7 mouse cellular contexts compared by ENCODE assay signal in genomic region chr4:104366894-104367740, GRCm38 (mm10).
DNase-seq lines count a peak whose midpoint lies in the region; ATAC-seq and TF ChIP-seq lines count a peak whose summit lies in the region.

No protein-coding gene starts in this region.

- TF ChIP-seq CTCF in midbrain, postnatal 0 days (IDR thresholded peaks at IDR 0.05), result peak; percentile 57

- H3K36me3 ChIP-seq in kidney, embryonic 14.5 days (ENCODE audit: control insufficient read depth, insufficient read depth, low read length), result no peaks in the 10 kb centered on the region
- no peaks in the 10 kb centered on the region for H3K36me3 ChIP-seq in limb, embryonic 12.5 days
- no peaks in the 10 kb centered on the region for H3K36me3 ChIP-seq in midbrain, postnatal 0 days (ENCODE audit: insufficient read depth, low read length)

- peaks cover 6% of the 10 kb centered on the region; the same call in 1 of the 2 replicates for H3K4me1 ChIP-seq in kidney, embryonic 14.5 days (ENCODE audit: control insufficient read depth, insufficient read depth, low read length)
- peaks cover 23% of the 10 kb centered on the region for H3K4me1 ChIP-seq in limb, embryonic 12.5 days (replicated peaks)
- H3K4me1 ChIP-seq in midbrain, postnatal 0 days (ENCODE audit: insufficient read depth, low read length), result no peaks in the 10 kb centered on the region; the same call in 1 of the 2 replicates

- H3K27me3 ChIP-seq in kidney, embryonic 14.5 days (ENCODE audit: control insufficient read depth, insufficient read depth, low read length), result peaks cover 46% of the 10 kb centered on the region
- peaks cover 72% of the 10 kb centered on the region for H3K27me3 ChIP-seq in limb, embryonic 12.5 days
- no peaks in the 10 kb centered on the region for H3K27me3 ChIP-seq in midbrain, postnatal 0 days (ENCODE audit: insufficient read depth, low read length)

- no peaks in the 10 kb centered on the region for H3K9me3 ChIP-seq in kidney, embryonic 14.5 days (ENCODE audit: control insufficient read depth, low read length)
- no peaks in the 10 kb centered on the region for H3K9me3 ChIP-seq in limb, embryonic 12.5 days
- no peaks in the 10 kb centered on the region for H3K9me3 ChIP-seq in midbrain, postnatal 0 days (ENCODE audit: low read length)

- H3K27ac ChIP-seq in kidney, embryonic 14.5 days (ENCODE audit: low read depth, low read length), result no peak overlapping the region
- H3K27ac ChIP-seq in limb, embryonic 12.5 days, result peak overlapping the region; percentile 53
- peak overlapping the region; percentile 87 for H3K27ac ChIP-seq in midbrain, postnatal 0 days (ENCODE audit: low read depth, low read length)

- peak overlapping the region; percentile 97 for H3K4me2 ChIP-seq in kidney, embryonic 14.5 days (replicated peaks; ENCODE audit: low read depth, low read length)
- H3K4me2 ChIP-seq in limb, embryonic 12.5 days, result peak overlapping the region; percentile 94
- H3K4me2 ChIP-seq in midbrain, postnatal 0 days (ENCODE audit: low read depth, low read length, poor library complexity, severe bottlenecking), result peak overlapping the region; percentile 91

- WGBS in kidney, embryonic 14.5 days, result 0% methylated on average over 63 of the region's 94 CpGs
- under 1% methylated on average over 84 of the region's 94 CpGs for WGBS in limb, embryonic 12.5 days
- 0% methylated on average over 39 of the region's 94 CpGs for WGBS in midbrain, postnatal 0 days

- peak overlapping the region; percentile 59 for H3K9ac ChIP-seq in kidney, embryonic 14.5 days (ENCODE audit: low read depth, low read length)
- peak overlapping the region; percentile 65 for H3K9ac ChIP-seq in limb, embryonic 12.5 days (replicated peaks)
- peak overlapping the region; percentile 76 for H3K9ac ChIP-seq in midbrain, postnatal 0 days (replicated peaks; ENCODE audit: low read length, poor library complexity, severe bottlenecking)

- peak; percentile 86 for DNase-seq in brain, adult 2 months (ENCODE audit: low read depth, low spot score)
- DNase-seq in embryo, embryonic 11 days, result peak; percentile 86
- peak; percentile 2 to 10 for DNase-seq in heart, adult 9 months (ENCODE audit: low spot score in 2 of 2)
- DNase-seq in midbrain, postnatal 0 days (ENCODE audit: low spot score), result peak; percentile 87
- DNase-seq in urinary bladder, adult 2 months (ENCODE audit: low spot score), result peak; percentile 61

- peak; percentile 89 for ATAC-seq in kidney, embryonic 14.5 days (ENCODE audit: low FRiP score, low TSS enrichment)
- peak; percentile 77 for ATAC-seq in limb, embryonic 12.5 days (ENCODE audit: insufficient number of reproducible peaks, insufficient read depth, low FRiP score, low TSS enrichment, low read depth)
- ATAC-seq in midbrain, postnatal 0 days (ENCODE audit: low FRiP score), result peak; percentile 90

- H3K4me3 ChIP-seq in kidney, embryonic 14.5 days (ENCODE audit: low read length), result peak overlapping the region; percentile 48
- peak overlapping the region; percentile 69 for H3K4me3 ChIP-seq in limb, embryonic 12.5 days (replicated peaks)
- peak overlapping the region; percentile 85 for H3K4me3 ChIP-seq in midbrain, postnatal 0 days (ENCODE audit: low read depth, low read length)

Comparison
In these comparisons a context has a peak if more than half of its experiments do, and no peak if none do; other contexts are left out.
1. DNase-seq: peak in every context shown above with its lines; median percentile 87 in midbrain, postnatal 0 days; 86 in brain, adult 2 months; 86 in embryo, embryonic 11 days; 61 in urinary bladder, adult 2 months; 6 in heart, adult 9 months.